ENCODE assay signal across 10 mouse cellular contexts in the genomic region with DNA sequence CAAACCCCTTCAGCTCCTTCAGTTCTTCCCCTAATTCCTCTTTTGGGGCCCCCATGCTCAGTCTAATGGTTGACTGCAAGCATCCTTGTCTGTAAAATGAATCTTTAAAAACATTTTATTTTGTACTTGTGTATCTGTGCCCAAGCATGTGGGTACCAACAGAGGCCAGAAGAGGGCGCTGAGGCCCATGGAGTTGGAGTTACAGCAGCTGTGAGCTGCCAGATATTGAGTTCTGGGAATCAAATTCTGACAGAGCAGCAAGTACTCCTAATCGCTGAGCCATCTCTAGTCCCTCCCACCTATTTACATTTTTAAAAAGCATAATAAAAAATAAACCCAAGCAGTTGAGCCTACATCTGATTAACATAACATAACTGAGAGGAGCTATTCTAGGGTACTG. TPM values are rescaled to one million over a fixed set of nuclear protein-coding genes. Genes with fewer than 3 reads are reported as not detected.
A peak's percentile ranks its signal among the peaks of the same experiment; 100 is the strongest.
DNase-seq lines count a peak whose midpoint lies in the region; ATAC-seq and TF ChIP-seq lines count a peak whose summit lies in the region.
"Had no signal": no experiment of that assay in that cellular context is flagged by ENCODE, and none has a peak within 500 bp of the region (broad histone marks: within the 10 kb centered on the region; RNA-seq: fewer than 3 reads in every experiment).

No protein-coding gene starts in this region.

- intact Hi-C loops in heart, postnatal 36 days (cut with DNase I): no loop called here

- H3K4me3 ChIP-seq in heart, postnatal 0 days (ENCODE audit: low read depth, low read length): no peak overlapping the region
- no peak overlapping the region for H3K4me3 ChIP-seq in testis, adult 2 months (ENCODE audit: control insufficient read depth, low read depth, low read length)

- DNase-seq in heart, postnatal 0 days (ENCODE audit: low spot score): peak; percentile 4
- DNase-seq in heart, postnatal 36 days: no peak
- DNase-seq in testis, postnatal 10 days (ENCODE audit: low spot score): no peak
- no peak for DNase-seq in brain, embryonic 14.5 days (ENCODE audit: low read depth)
- peak; percentile 18 for DNase-seq in splenic B cell, adult 2 months (ENCODE audit: low read depth, low spot score)
- no peak for DNase-seq in ovary, postnatal 14 days (ENCODE audit: low spot score)
- no peak for DNase-seq in spleen, postnatal 14 days (ENCODE audit: low spot score in 2 of 2)
- DNase-seq: kidney, postnatal 14 days; lung, postnatal 14 days had no signal

- no peak overlapping the region for H3K9ac ChIP-seq in heart, postnatal 0 days (replicated peaks; ENCODE audit: low read depth, low read length)

- peaks cover 19% of the 10 kb centered on the region for H3K4me1 ChIP-seq in heart, postnatal 0 days (ENCODE audit: control insufficient read depth, insufficient read depth)
- H3K4me1 ChIP-seq in testis, adult 2 months (ENCODE audit: control insufficient read depth, insufficient read depth, low read length): peaks cover 4% of the 10 kb centered on the region

- no peak overlapping the region for H3K27ac ChIP-seq in heart, postnatal 0 days (ENCODE audit: low read depth)
- H3K27ac ChIP-seq in testis, adult 2 months (ENCODE audit: control insufficient read depth, insufficient read depth, low read depth, low read length): no peak overlapping the region

- no peaks in the 10 kb centered on the region for H3K27me3 ChIP-seq in heart, postnatal 0 days (ENCODE audit: control insufficient read depth, insufficient read depth, low read length)
- no peaks in the 10 kb centered on the region for H3K27me3 ChIP-seq in testis, adult 2 months (ENCODE audit: control insufficient read depth, insufficient read depth, low read length)
- H3K27me3 ChIP-seq in splenic B cell, adult 2 months (ENCODE audit: control insufficient read depth, insufficient read depth, low read length, poor library complexity, severe bottlenecking): no peaks in the 10 kb centered on the region

- no peak overlapping the region for H3K4me2 ChIP-seq in heart, postnatal 0 days (ENCODE audit: low read depth, low read length)

- no peak for ATAC-seq in heart, postnatal 0 days (ENCODE audit: insufficient read depth, low read depth)

- no peak for TF ChIP-seq EP300 in heart, postnatal 0 days (IDR thresholded peaks at IDR 0.05; ENCODE audit: low read depth)

- H3K9me3 ChIP-seq in heart, postnatal 0 days (replicated peaks; ENCODE audit: control insufficient read depth, low read length): no peaks in the 10 kb centered on the region

- WGBS in heart, postnatal 0 days: 68% methylated on average over 2 of the region's 2 CpGs

- peak; percentile 32 for TF ChIP-seq CTCF in heart, postnatal 0 days (IDR thresholded peaks at IDR 0.05; ENCODE audit: low read depth)
- TF ChIP-seq CTCF in testis, adult 2 months (IDR thresholded peaks at IDR 0.05; ENCODE audit: control insufficient read depth, insufficient read depth, insufficient replicate concordance, low read depth, low read length): peak; percentile 47; the same call in 1 of the 2 replicates
- TF ChIP-seq CTCF in brain, embryonic 14.5 days (IDR thresholded peaks at IDR 0.05; ENCODE audit: borderline replicate concordance, extremely low read depth, insufficient read depth, insufficient read length): peak; percentile 25; the same call in 1 of the 2 replicates

- no peaks in the 10 kb centered on the region for H3K36me3 ChIP-seq in heart, postnatal 0 days (replicated peaks; ENCODE audit: control insufficient read depth, insufficient read depth, low read length)
- H3K36me3 ChIP-seq in testis, adult 2 months (ENCODE audit: control insufficient read depth, insufficient read depth, low read length): no peaks in the 10 kb centered on the region
- no peaks in the 10 kb centered on the region for H3K36me3 ChIP-seq in splenic B cell, adult 2 months (ENCODE audit: control insufficient read depth, insufficient read depth, low read length, poor library complexity, severe bottlenecking)

- TF ChIP-seq POLR2A in testis, adult 2 months (IDR thresholded peaks at IDR 0.05; ENCODE audit: control insufficient read depth, low read depth, low read length): no peak
- no peak for TF ChIP-seq POLR2A in brain, embryonic 14.5 days (IDR thresholded peaks at IDR 0.05; ENCODE audit: borderline replicate concordance, extremely low read depth, insufficient read depth, insufficient read length, poor library complexity, severe bottlenecking)

RNA-seq across cellular contexts. Expression of gene Cdc7, which starts 53.4 kb away (rescaled TPM):
- 8.1 and 10.8 TPM in 2 replicates for total RNA-seq in heart, postnatal 0 days (2014; rRNA removed; ENCODE audit: low replicate concordance)
- polyA plus RNA-seq in heart, postnatal 0 days (2015; fragmentation: Nextera tagmentation; extraction: Ambion mirVana): 4.0 and 5.5 TPM in 2 replicates
- under 1 TPM; 0.39 to 0.60 TPM for total RNA-seq in heart, postnatal 36 days (2021)
- 14.3 and 17.1 TPM in 2 replicates for polyA plus RNA-seq in testis, adult 2 months (2012; rRNA removed)
- polyA plus RNA-seq in brain, embryonic 14.5 days (2012; rRNA removed): 48.7 and 67.4 TPM in 2 replicates

Comparison
In these comparisons a context has a peak if more than half of its experiments do, and no peak if none do; other contexts are left out.
1. DNase-seq: peak in heart, postnatal 0 days (single experiment) and splenic B cell, adult 2 months (single experiment); none in heart, postnatal 36 days (0 of 2), testis, postnatal 10 days (single experiment), brain, embryonic 14.5 days (single experiment), ovary, postnatal 14 days (single experiment) and spleen, postnatal 14 days (0 of 2).
2. Peak in every context shown above with its lines, with median percentiles within 50 percentile points of each other: CTCF ChIP-seq.